Mouse (Mus musculus) MEL (cell line): Measurements from ENCODE around the gene Myl10.

Source experiments
- CHD2 ChIP-seq: IDR thresholded peaks from 2 replicates; pipeline ENCODE4 v1.6.1; 2011; ENCODE audit warnings: low read length, improper control_type of control experiment
- CTCF ChIP-seq, 3 experiments: IDR thresholded peaks in 2 of 3; conservative IDR thresholded peaks in 1 of 3; 2 replicates each; pipeline ENCODE4 v1.5.1; 2011 to 2012; ENCODE audit warnings: low read length in 3 of 3, low read depth in 2 of 3, mild to moderate bottlenecking in 2 of 3, improper control_type of control experiment in 1 of 3, inconsistent platforms in 1 of 3, mixed read lengths in 1 of 3, moderate library complexity in 1 of 3; ENCODE audit not compliant: control insufficient read depth in 1 of 3, insufficient read depth in 1 of 3, poor library complexity in 1 of 3, severe bottlenecking in 1 of 3
- GATA1 ChIP-seq: IDR thresholded peaks from 2 replicates; pipeline ENCODE4 v1.6.1; 2011; ENCODE audit warnings: low read depth, low read length, improper control_type of control experiment
- MAX ChIP-seq: IDR thresholded peaks from 2 replicates; pipeline ENCODE4 v1.6.1; 2011; ENCODE audit warnings: low read length, improper control_type of control experiment
- MAZ ChIP-seq: IDR thresholded peaks from 2 replicates; pipeline ENCODE4 v1.6.1; 2012; ENCODE audit warnings: low read depth, mild to moderate bottlenecking, inconsistent platforms, low read length, improper control_type of control experiment
- POLR2A ChIP-seq, 2 experiments: IDR thresholded peaks; 2 replicates each; pipeline ENCODE4 v1.6.1; 2011 to 2012; ENCODE audit warnings: low read length in 2 of 2, mild to moderate bottlenecking in 2 of 2, control low read depth in 1 of 2, improper control_type of control experiment in 1 of 2, low read depth in 1 of 2, moderate library complexity in 1 of 2; ENCODE audit not compliant: control insufficient read depth in 1 of 2, insufficient read depth in 1 of 2, poor library complexity in 1 of 2
- TAL1 ChIP-seq: IDR thresholded peaks from 2 replicates; pipeline ENCODE4 v1.6.1; 2012; ENCODE audit warnings: mild to moderate bottlenecking, inconsistent platforms, low read length, moderate library complexity, mixed read lengths
- ZC3H11A ChIP-seq: IDR thresholded peaks from 2 replicates; pipeline ENCODE4 v1.6.1; 2012; ENCODE audit warnings: low read depth, mild to moderate bottlenecking, inconsistent platforms, low read length, improper control_type of control experiment

GRCm38 (mm10) chr5:136646731-136647328 is 46.1 kb upstream of the Myl10 start:
- TF ChIP-seq CHD2 (no peak; the same call in 1 of the 2 replicates), MAZ (no peak), GATA1 (peak; percentile 44; the same call in 1 of the 2 replicates), CTCF (IDR thresholded peaks at IDR 0.05 in 2 of 3, conservative IDR thresholded peaks at IDR 0.05 in 1 of 3; ENCODE audit: control insufficient read depth in 1 of 3, insufficient read depth in 1 of 3, low read depth in 2 of 3, low read length in 3 of 3, poor library complexity in 1 of 3, severe bottlenecking in 1 of 3) (no peak), TAL1 (no peak), ZC3H11A (no peak), MAX (no peak), POLR2A (IDR thresholded peaks at IDR 0.05; ENCODE audit: control insufficient read depth in 1 of 2, insufficient read depth in 1 of 2, low read depth in 1 of 2, low read length in 2 of 2, poor library complexity in 1 of 2) (no peak)
